Comparison of ENCODE assay signal across 11 mouse cellular contexts in genomic region chr9:57468914-57469313, GRCm38 (mm10). TPM values are rescaled to one million over a fixed set of nuclear protein-coding genes. Genes with fewer than 3 reads are reported as not detected.
A peak's percentile ranks its signal among the peaks of the same experiment; 100 is the strongest.
DNase-seq lines count a peak whose midpoint lies in the region; ATAC-seq and TF ChIP-seq lines count a peak whose summit lies in the region.
"Had no signal": no experiment of that assay in that cellular context is flagged by ENCODE, and none has a peak within 500 bp of the region (broad histone marks: within the 10 kb centered on the region; RNA-seq: fewer than 3 reads in every experiment).

No protein-coding gene starts in this region.

- H3K27ac ChIP-seq in liver, embryonic 11.5 days (ENCODE audit: low read depth, low read length): no peak overlapping the region
- no peak overlapping the region for H3K27ac ChIP-seq in liver, embryonic 12.5 days
- H3K27ac ChIP-seq in cortical plate, adult 2 months (ENCODE audit: insufficient read depth, low read length): no peak overlapping the region
- H3K27ac ChIP-seq: heart, embryonic 15.5 days had no signal

- H3K9me3 ChIP-seq in liver, embryonic 11.5 days (ENCODE audit: control insufficient read depth, low read length): no peaks in the 10 kb centered on the region
- H3K9me3 ChIP-seq in liver, embryonic 12.5 days (replicated peaks): no peaks in the 10 kb centered on the region
- H3K9me3 ChIP-seq: heart, embryonic 15.5 days had no signal

- no peak overlapping the region for H3K4me2 ChIP-seq in liver, embryonic 11.5 days
- no peak overlapping the region for H3K4me2 ChIP-seq in liver, embryonic 12.5 days

- peaks cover 7% of the 10 kb centered on the region for H3K4me1 ChIP-seq in liver, embryonic 11.5 days (replicated peaks; ENCODE audit: control insufficient read depth, insufficient read depth, low read length)
- H3K4me1 ChIP-seq in liver, embryonic 12.5 days: peaks cover 31% of the 10 kb centered on the region
- peaks cover 8% of the 10 kb centered on the region for H3K4me1 ChIP-seq in cortical plate, adult 2 months (ENCODE audit: control insufficient read depth, insufficient read depth, low read length)

- no peak for TF ChIP-seq CTCF in cortical plate, adult 2 months (IDR thresholded peaks at IDR 0.05; ENCODE audit: extremely low read depth, insufficient read depth, low read length)

- peak; percentile 20 for DNase-seq in liver, embryonic 11.5 days (ENCODE audit: low spot score)
- peak; percentile 46 to 60 for DNase-seq in layer of hippocampus, postnatal 10 days (ENCODE audit: low spot score in 2 of 2)
- DNase-seq in right cerebral cortex, adult 18-20 months: peak; percentile 75
- no peak for DNase-seq in kidney, adult 11 months
- DNase-seq in Muller cell, postnatal 12 days (ENCODE audit: inconsistent ontology term): no peak
- no peak for DNase-seq in urinary bladder, postnatal 25 days (ENCODE audit: low spot score)
- DNase-seq: kidney, postnatal 36 days; lung, adult 2 months had no signal

- 72% methylated on average over 4 of the region's 4 CpGs for WGBS in liver, embryonic 11.5 days
- WGBS in liver, embryonic 12.5 days (ENCODE audit: insufficient replicate concordance): 55% methylated on average over 4 of the region's 4 CpGs

- TF ChIP-seq POLR2A in cortical plate, adult 2 months (IDR thresholded peaks at IDR 0.05; ENCODE audit: extremely low read depth, insufficient read depth, low read length): 0 out of 2 replicates have a peak, but pooled peaks have one; percentile 23

- H3K27me3 ChIP-seq in liver, embryonic 11.5 days (replicated peaks; ENCODE audit: control insufficient read depth, insufficient read depth, low read length): peaks cover 4% of the 10 kb centered on the region; the same call in 1 of the 2 replicates
- peaks cover 33% of the 10 kb centered on the region for H3K27me3 ChIP-seq in liver, embryonic 12.5 days (replicated peaks)
- H3K27me3 ChIP-seq: heart, embryonic 15.5 days had no signal

- no peaks in the 10 kb centered on the region for H3K36me3 ChIP-seq in liver, embryonic 11.5 days (ENCODE audit: control insufficient read depth, insufficient read depth, low read length)
- no peaks in the 10 kb centered on the region for H3K36me3 ChIP-seq in liver, embryonic 12.5 days
- H3K36me3 ChIP-seq: heart, embryonic 15.5 days had no signal

- ATAC-seq in liver, embryonic 11.5 days (replicated peaks; ENCODE audit: low FRiP score): no peak
- ATAC-seq in liver, embryonic 12.5 days: no peak

- no peak overlapping the region for H3K9ac ChIP-seq in liver, embryonic 11.5 days (ENCODE audit: low read depth, low read length)
- no peak overlapping the region for H3K9ac ChIP-seq in liver, embryonic 12.5 days
- H3K9ac ChIP-seq: heart, embryonic 15.5 days had no signal

- no peak overlapping the region for H3K4me3 ChIP-seq in liver, embryonic 11.5 days (ENCODE audit: low read depth, low read length)
- no peak overlapping the region for H3K4me3 ChIP-seq in liver, embryonic 12.5 days
- H3K4me3 ChIP-seq in cortical plate, adult 2 months (ENCODE audit: insufficient read depth, low read length): peak overlapping the region; percentile 86; the same call in 1 of the 2 replicates

RNA-seq across cellular contexts. Expression of gene Scamp5, which starts 1.1 kb away (rescaled TPM):
- 9.7 and 12.8 TPM in 2 replicates for polyA plus RNA-seq in liver, embryonic 11.5 days (2014; fragmentation: Nextera tagmentation; extraction: Ambion mirVana)
- 10.5 and 12.4 TPM in 2 replicates for polyA plus RNA-seq in liver, embryonic 12.5 days (2016; fragmentation: Nextera tagmentation; extraction: Ambion mirVana)
- 376 and 379 TPM in 2 replicates for polyA plus RNA-seq in cortical plate, adult 2 months (2012; rRNA removed)
- total RNA-seq in layer of hippocampus, postnatal 10 days (2021): 100 to 1,000 TPM; 345 to 387 TPM

RNA-seq across cellular contexts. Expression of gene Ppcdc, which starts 29.0 kb away (rescaled TPM):
- polyA plus RNA-seq in liver, embryonic 11.5 days (2014; fragmentation: Nextera tagmentation; extraction: Ambion mirVana): 19.9 and 22.0 TPM in 2 replicates
- polyA plus RNA-seq in liver, embryonic 12.5 days (2016; fragmentation: Nextera tagmentation; extraction: Ambion mirVana): 13.8 and 15.6 TPM in 2 replicates
- 22.2 and 22.9 TPM in 2 replicates for polyA plus RNA-seq in cortical plate, adult 2 months (2012; rRNA removed)
- 10 to 100 TPM; 14.2 to 15.5 TPM for total RNA-seq in layer of hippocampus, postnatal 10 days (2021)

RNA-seq across cellular contexts. Expression of gene Rpp25, which starts 34.9 kb away (rescaled TPM):
- 2.1 and 3.1 TPM in 2 replicates for polyA plus RNA-seq in liver, embryonic 11.5 days (2014; fragmentation: Nextera tagmentation; extraction: Ambion mirVana)
- 1.0 and 1.5 TPM in 2 replicates for polyA plus RNA-seq in liver, embryonic 12.5 days (2016; fragmentation: Nextera tagmentation; extraction: Ambion mirVana)
- 15.1 and 16.0 TPM in 2 replicates for polyA plus RNA-seq in cortical plate, adult 2 months (2012; rRNA removed)
- 10 to 100 TPM; 11.5 to 11.7 TPM for total RNA-seq in layer of hippocampus, postnatal 10 days (2021)

RNA-seq across cellular contexts. Expression of gene Cox5a, which starts 52.2 kb away (rescaled TPM):
- polyA plus RNA-seq in liver, embryonic 11.5 days (2014; fragmentation: Nextera tagmentation; extraction: Ambion mirVana): 519 and 531 TPM in 2 replicates
- polyA plus RNA-seq in liver, embryonic 12.5 days (2016; fragmentation: Nextera tagmentation; extraction: Ambion mirVana): 415 and 442 TPM in 2 replicates
- polyA plus RNA-seq in cortical plate, adult 2 months (2012; rRNA removed): 384 and 401 TPM in 2 replicates
- 100 to 1,000 TPM; 486 to 497 TPM for total RNA-seq in layer of hippocampus, postnatal 10 days (2021)

Comparison
In these comparisons a context has a peak if more than half of its experiments do, and no peak if none do; other contexts are left out.
1. DNase-seq: peak in liver, embryonic 11.5 days (single experiment), layer of hippocampus, postnatal 10 days (2 of 2) and right cerebral cortex, adult 18-20 months (single experiment); none in kidney, adult 11 months (single experiment), Muller cell, postnatal 12 days (single experiment) and urinary bladder, postnatal 25 days (single experiment).
2. RNA of gene Scamp5, which starts 1.1 kb away (polyA plus RNA-seq): 376 to 379 TPM in cortical plate, adult 2 months; 10.5 to 12.4 TPM in liver, embryonic 12.5 days and 9.7 to 12.8 TPM in liver, embryonic 11.5 days; every median in the first group is over 10 times any median in the second.